Mouse (Mus musculus): Measurements from ENCODE around the gene Tmem203.

Gene Tmem203

GRCm38 (mm10) chr2:25261870-25262269 is 6.6 kb downstream of the Tmem203 start:
- in situ Hi-C loops (cut with MboI; ENCODE audit: unreplicated experiment in 2 of 2): loop anchor here in 1 of 2 experiments (25.0 kb wide), 1 partner anchor 1650 kb away; the partner anchor contains the start of genes Med22, Rpl7a, Surf1 and Surf2

GRCm38 (mm10) chr2:25262291-25262767 is 7.1 kb downstream of the Tmem203 start, which contains the start of gene Tprn:
Gene Tprn (plus strand): TSS chr2:25262618.
- in situ Hi-C loops (cut with MboI; ENCODE audit: unreplicated experiment in 2 of 2): loop anchor here in 1 of 2 experiments (25.0 kb wide), 1 partner anchor 1650 kb away; the partner anchor contains the start of genes Med22, Rpl7a, Surf1 and Surf2

- in situ Hi-C loops (cut with MboI; ENCODE audit: unreplicated experiment in 2 of 2): loop anchor here in 1 of 2 experiments (25.0 kb wide), 1 partner anchor 1649 kb away; the partner anchor contains the start of genes Med22, Rpl7a, Surf1 and Surf2
Measured at GRCm38 (mm10) chr2:25262795-25263622, 7.8 kb downstream of the Tmem203 start.

GRCm38 (mm10) chr2:25263623-25264285 is 8.5 kb downstream of the Tmem203 start:
- in situ Hi-C loops (cut with MboI; ENCODE audit: unreplicated experiment in 2 of 2): loop anchor here in 1 of 2 experiments (25.0 kb wide), 1 partner anchor 1649 kb away; the partner anchor contains the start of genes Med22, Rpl7a, Surf1 and Surf2

- in situ Hi-C loops (cut with MboI; ENCODE audit: unreplicated experiment in 2 of 2): loop anchor here in 1 of 2 experiments (25.0 kb wide), 1 partner anchor 1648 kb away; the partner anchor contains the start of genes Med22, Rpl7a, Surf1 and Surf2
Measured at GRCm38 (mm10) chr2:25264286-25264660, 9.0 kb downstream of the Tmem203 start.

- in situ Hi-C loops (cut with MboI; ENCODE audit: unreplicated experiment in 2 of 2): loop anchor here in 1 of 2 experiments (25.0 kb wide), 1 partner anchor 1647 kb away; the partner anchor contains the start of genes Med22, Rpl7a, Surf1 and Surf2
Measured at GRCm38 (mm10) chr2:25264851-25265250, 9.6 kb downstream of the Tmem203 start.

GRCm38 (mm10) chr2:25265897-25266656 is 10.8 kb downstream of the Tmem203 start:
- in situ Hi-C loops (cut with MboI; ENCODE audit: unreplicated experiment in 2 of 2): loop anchor here in 1 of 2 experiments (25.0 kb wide), 1 partner anchor 1646 kb away; the partner anchor contains the start of genes Med22, Rpl7a, Surf1 and Surf2

- in situ Hi-C loops (cut with MboI; ENCODE audit: unreplicated experiment in 2 of 2): loop anchor here in 1 of 2 experiments (25.0 kb wide), 1 partner anchor 1646 kb away; the partner anchor contains the start of genes Med22, Rpl7a, Surf1 and Surf2
Measured at GRCm38 (mm10) chr2:25266720-25267119, 11.5 kb downstream of the Tmem203 start.

- in situ Hi-C loops (cut with MboI; ENCODE audit: unreplicated experiment in 2 of 2): loop anchor here in 1 of 2 experiments (25.0 kb wide), 1 partner anchor 1645 kb away; the partner anchor contains the start of genes Med22, Rpl7a, Surf1 and Surf2
Measured at GRCm38 (mm10) chr2:25267241-25267640, 12.0 kb downstream of the Tmem203 start.

- in situ Hi-C loops (cut with MboI; ENCODE audit: unreplicated experiment in 2 of 2): loop anchor here in 1 of 2 experiments (25.0 kb wide), 1 partner anchor 1644 kb away; the partner anchor contains the start of genes Med22, Rpl7a, Surf1 and Surf2
Measured at GRCm38 (mm10) chr2:25267746-25268309, 12.6 kb downstream of the Tmem203 start.

GRCm38 (mm10) chr2:25271827-25272511 is 16.7 kb downstream of the Tmem203 start, which contains the start of the genes Ssna1 and Anapc2:
Gene Ssna1 (minus strand): TSS chr2:25272438.
Gene Anapc2 (plus strand): TSS chr2:25272478.
- in situ Hi-C loops (cut with MboI; ENCODE audit: unreplicated experiment in 2 of 2): loop anchor here in 1 of 2 experiments (25.0 kb wide), 1 partner anchor 1640 kb away; the partner anchor contains the start of genes Med22, Rpl7a, Surf1 and Surf2

GRCm38 (mm10) chr2:25272515-25272914 is 17.3 kb downstream of the Tmem203 start:
- in situ Hi-C loops (cut with MboI; ENCODE audit: unreplicated experiment in 2 of 2): loop anchor here in 1 of 2 experiments (25.0 kb wide), 1 partner anchor 1640 kb away; the partner anchor contains the start of genes Med22, Rpl7a, Surf1 and Surf2

GRCm38 (mm10) chr2:25273010-25273409 is 17.8 kb downstream of the Tmem203 start:
- in situ Hi-C loops (cut with MboI; ENCODE audit: unreplicated experiment in 2 of 2): loop anchor here in 1 of 2 experiments (25.0 kb wide), 1 partner anchor 1639 kb away; the partner anchor contains the start of genes Med22, Rpl7a, Surf1 and Surf2

GRCm38 (mm10) chr2:25278928-25279882 is 24.0 kb downstream of the Tmem203 start:
- in situ Hi-C loops (cut with MboI; ENCODE audit: unreplicated experiment in 2 of 2): loop anchor here in 1 of 2 experiments (5.0 kb wide), 2 partner anchors 53 to 123 kb away; partner anchors contain the start of gene Man1b1

GRCm38 (mm10) chr2:25285551-25285950 is 30.3 kb downstream of the Tmem203 start:
- in situ Hi-C loops (cut with MboI; ENCODE audit: unreplicated experiment in 2 of 2): no loop called here

GRCm38 (mm10) chr2:25286314-25286713 is 31.1 kb downstream of the Tmem203 start:
- in situ Hi-C loops (cut with MboI; ENCODE audit: unreplicated experiment in 2 of 2): no loop called here
